Mouse (Mus musculus) frontal cortex, adult (tissue): Measurements from ENCODE around the gene S100a2.
A peak's percentile ranks its signal among the peaks of the same experiment; 100 is the strongest.

Experiments
- ATAC-seq: cut with Nextera tagmentation; 2 replicates; pipeline ENCODE4 v1.9.2; 2017; ENCODE audit warnings: mild to moderate bottlenecking, moderate library complexity, mixed read lengths; ENCODE audit not compliant: low TSS enrichment

S100a2 gene

GRCm38 (mm10) chr3:90589947-90590346, at the start of gene S100a2:
S100a2 (plus strand) TSS chr3:90590247.
- no peak for ATAC-seq

DNA sequence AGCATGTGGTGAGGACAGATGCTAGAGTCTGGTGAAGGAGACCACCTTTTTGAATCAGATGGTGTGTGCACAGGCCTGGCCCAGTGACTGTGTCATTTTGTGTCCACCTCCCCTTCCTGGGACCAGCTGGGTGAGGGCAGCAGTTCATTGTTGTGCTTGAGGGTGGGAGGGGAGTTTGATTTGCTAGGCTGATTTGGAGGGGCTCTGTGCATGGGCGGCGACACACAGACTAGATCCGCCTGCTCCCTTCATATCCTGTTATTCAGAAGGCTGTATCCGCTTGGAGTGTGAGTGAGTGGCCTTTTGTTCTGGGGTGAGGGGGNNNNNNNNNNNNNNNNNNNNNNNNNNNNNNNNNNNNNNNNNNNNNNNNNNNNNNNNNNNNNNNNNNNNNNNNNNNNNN, 49.1 kb upstream of the S100a2 start:
- ATAC-seq: peak; percentile 75

DNA sequence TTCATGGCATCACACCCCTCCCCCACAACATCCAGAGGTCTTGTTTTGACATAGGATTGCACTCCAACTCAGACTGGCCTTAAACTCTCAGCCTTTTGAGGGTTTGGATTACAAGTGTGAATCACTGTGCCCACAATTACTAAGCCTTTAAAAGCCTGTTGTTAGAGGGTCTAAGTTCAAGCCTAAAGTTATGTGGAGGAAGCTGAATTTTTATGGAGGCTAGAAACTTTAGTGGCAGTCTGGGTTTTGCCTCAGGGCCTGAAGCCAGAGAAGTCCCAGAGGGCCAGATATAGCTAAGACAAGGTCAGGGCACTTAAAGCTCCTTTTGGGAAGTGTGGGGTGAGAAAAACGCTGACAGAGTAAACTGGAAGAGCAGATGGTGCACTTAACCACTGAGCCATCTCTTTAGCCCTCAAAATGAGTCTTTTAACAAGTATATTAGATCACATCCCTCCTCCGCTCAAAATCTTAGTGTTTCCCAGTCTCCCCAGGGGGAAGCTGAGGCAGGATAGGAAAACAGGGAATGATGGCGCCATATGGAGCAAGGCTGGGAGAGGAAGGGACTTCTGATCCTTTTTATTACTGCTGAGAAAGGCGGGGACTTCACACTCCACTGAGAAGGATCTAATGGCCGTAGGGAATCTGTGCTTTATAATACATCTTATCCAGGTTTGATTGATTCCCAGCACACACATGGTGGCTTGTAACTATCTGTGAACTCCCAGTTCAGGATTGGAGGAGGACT, 40.2 kb upstream of the S100a2 start:
- no peak for ATAC-seq

DNA sequence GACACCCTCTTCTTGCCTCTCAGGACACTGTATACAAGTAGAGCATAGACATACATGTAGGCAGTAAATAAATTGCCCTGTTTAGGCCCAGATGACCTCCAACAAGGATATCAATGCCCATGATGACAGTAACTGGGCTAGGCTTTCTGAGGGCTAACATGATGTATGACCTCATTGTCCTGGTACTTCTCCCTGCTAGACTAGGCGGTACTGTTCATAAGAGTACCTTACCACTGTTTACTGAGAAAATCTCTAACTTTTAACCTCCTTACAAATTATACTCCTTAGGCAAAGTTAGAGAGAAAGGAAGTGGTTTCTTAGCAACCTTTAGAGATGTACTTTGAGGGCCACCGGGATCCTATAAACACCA, 39.6 kb upstream of the S100a2 start:
- no peak for ATAC-seq

- ATAC-seq: no peak
Measured at GRCm38 (mm10) chr3:90552231-90552630, 37.8 kb upstream of the S100a2 start.

- peak; percentile 88 for ATAC-seq
Measured at GRCm38 (mm10) chr3:90555954-90556353, 34.1 kb upstream of the S100a2 start.

GRCm38 (mm10) chr3:90560008-90560628, 29.9 kb upstream of the S100a2 start, which contains the start of gene S100a3:
S100a3 (plus strand) TSS chr3:90560578.
- no peak for ATAC-seq

DNA sequence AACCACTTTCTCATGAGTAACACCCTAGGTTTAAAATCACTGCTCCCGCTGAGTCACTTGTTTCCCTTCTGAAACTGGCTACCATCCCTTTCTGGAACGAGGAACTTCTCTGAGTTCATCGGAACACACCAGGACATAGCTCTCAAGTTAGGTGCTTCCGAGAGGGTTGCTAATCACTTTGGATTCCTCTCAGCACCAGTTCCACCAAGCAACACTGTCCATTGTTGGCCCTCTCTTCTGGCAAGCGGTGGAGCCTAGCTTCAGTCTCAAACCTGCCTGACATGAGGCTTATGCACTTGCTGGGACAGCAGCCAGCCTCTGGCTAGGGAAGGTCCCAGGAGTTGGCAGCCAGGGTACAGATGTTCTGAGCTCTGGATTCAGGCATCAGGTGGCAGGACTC, 15.4 kb upstream of the S100a2 start:
- ATAC-seq: no peak

DNA sequence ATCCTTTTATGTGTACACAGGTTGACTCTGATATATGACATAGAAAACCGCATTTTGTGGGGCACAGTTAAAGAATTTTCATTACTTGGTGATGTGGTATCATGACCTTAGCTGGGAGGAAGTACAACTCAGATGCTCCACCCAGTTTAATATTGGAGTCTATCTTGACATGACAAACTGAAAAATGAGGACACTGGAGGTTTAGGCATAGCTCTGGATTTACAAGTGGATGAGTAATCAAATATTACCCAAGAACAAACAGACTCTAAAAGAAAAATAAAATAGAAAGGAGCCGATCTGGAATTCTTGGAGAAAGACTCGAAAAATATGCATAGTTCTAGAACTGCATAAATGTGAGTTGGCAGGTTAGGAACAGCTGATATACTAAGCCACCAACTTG, 14.7 kb upstream of the S100a2 start:
- no peak for ATAC-seq

DNA sequence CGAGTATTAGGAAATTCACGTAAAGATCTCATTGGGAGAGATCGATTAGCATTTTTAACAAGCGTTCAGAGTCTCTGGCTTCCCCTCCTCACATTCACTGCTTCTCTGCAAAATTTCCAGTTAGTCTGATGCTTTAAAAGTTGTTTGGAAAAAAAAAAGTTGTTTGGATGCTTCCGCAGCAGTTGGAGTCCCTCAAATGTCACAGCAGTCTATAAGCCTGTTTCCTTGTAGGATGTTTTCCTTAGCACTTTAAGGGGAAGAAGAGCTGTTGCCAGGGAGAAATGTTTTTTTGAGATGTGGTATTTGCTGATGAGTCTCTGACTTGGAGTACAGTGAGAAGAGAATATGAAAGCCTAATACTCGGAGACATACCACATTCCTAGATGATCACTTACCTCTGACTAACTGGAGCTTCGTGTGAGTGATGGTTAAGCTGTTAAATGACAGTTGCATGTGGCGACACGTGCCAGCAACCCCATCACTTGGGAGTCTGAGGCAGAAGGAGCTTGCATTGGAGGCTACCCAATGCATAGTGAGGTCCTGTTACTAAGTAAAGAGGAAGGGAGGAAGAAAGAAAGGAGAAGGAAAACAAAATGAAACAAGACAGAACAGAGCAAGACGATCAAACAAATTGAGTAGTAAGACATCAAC, 13.6 kb upstream of the S100a2 start:
- peak; percentile 47; the same call in 1 of the 2 replicates for ATAC-seq

DNA sequence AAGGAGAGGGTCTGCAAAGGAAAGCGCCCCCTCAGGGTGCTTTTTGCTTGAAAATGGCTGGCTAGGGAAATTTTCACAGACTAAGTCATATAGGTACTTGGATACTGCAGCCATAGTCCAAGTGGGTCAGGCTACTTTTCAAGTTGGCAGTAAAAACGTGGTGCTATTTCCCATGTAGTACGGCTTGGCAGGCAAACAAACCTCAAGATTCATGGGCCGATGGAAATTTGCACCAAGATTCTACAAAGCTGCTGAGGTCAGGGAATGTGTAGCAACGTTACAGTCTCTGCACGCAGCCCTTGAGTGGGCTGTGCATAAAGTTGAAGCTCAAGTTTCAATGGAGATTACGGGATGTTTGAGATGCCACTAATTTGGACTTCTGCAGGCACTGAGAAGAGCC, 10.6 kb upstream of the S100a2 start:
- ATAC-seq: no peak

- no peak for ATAC-seq
Measured at GRCm38 (mm10) chr3:90581141-90581540, 8.9 kb upstream of the S100a2 start.

- ATAC-seq: no peak
Measured at GRCm38 (mm10) chr3:90582156-90582555, 7.9 kb upstream of the S100a2 start.

- ATAC-seq: no peak
Measured at GRCm38 (mm10) chr3:90582556-90582955, 7.5 kb upstream of the S100a2 start.

DNA sequence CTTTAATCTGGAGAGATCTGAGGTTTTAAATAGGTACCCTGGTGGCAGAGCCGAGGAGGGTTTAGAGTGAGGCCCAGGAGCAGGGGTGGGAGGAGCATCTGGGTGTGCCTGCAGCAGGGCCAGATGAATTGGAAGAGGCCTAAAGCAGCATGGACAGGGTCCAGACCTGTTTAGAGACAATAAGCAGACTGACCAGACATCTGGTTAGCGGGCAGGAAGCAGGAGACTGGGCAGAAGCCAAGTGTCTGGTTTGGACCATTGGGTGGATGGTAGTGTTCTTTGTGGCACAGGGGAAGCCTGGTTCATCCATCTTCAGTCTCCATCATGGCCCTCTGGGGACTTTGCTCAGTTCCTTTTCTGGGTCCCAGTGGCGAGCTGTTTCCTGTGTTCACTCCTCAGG, 6.2 kb upstream of the S100a2 start:
- ATAC-seq: no peak

DNA sequence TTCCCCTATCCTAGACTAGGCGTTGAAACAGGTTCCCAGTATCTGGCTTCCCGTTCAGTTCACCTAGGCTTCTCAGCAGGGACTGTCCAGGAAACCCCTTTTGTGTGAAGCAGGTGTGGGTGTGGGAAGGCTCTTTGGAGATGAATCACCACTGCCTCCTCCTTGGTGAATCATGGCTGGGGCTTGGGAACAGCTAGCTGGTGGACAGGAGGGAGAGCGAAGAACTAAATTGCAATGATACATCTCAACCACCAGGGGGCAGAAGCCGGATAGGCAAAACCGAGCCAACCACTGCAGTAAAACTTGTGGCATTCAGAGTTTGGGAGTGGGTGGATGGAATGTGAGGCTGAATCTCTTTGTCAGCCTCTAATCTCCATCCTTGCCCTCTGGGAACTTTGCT, 4.5 kb upstream of the S100a2 start:
- peak; percentile 86 for ATAC-seq

- no peak for ATAC-seq
Measured at GRCm38 (mm10) chr3:90586016-90586643, 3.9 kb upstream of the S100a2 start.

DNA sequence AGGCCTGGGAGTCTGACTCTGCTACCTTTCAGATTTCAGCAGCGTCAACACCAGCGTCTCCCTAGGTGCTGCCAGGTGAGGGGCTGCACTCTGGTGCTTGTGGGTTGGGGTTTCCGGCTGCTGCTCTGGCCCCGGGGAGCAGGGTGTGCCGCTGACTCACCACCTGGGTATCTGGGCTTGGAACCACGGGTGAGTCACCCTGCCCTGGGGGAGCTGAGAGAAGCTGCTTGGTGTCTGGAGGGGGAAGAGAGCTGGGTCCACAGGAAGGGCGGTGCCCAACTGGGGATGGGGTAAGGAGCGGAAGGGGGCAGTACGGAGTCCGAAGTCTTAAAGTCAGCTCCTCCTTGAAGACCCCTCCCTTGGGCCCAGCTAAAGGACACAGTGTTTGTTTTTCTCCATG, 3.1 kb upstream of the S100a2 start:
- ATAC-seq: no peak

GRCm38 (mm10) chr3:90587361-90588101, 2.5 kb upstream of the S100a2 start:
- ATAC-seq: peak; percentile 86

- ATAC-seq: no peak
Measured at GRCm38 (mm10) chr3:90589390-90589789, 657 bp upstream of the S100a2 start.

- no peak for ATAC-seq
Measured at GRCm38 (mm10) chr3:90594466-90594865, 4.4 kb downstream of the S100a2 start.

GRCm38 (mm10) chr3:90595556-90595955, 5.5 kb downstream of the S100a2 start:
- ATAC-seq: no peak
